Mouse (Mus musculus): ENCODE measurements around the gene Nhlrc2. TPM values are rescaled to one million over a fixed set of nuclear protein-coding genes. Genes with fewer than 3 reads are reported as not detected.

The Nhlrc2 gene
- 10.8 TPM for polyA plus RNA-seq (2014; fragmentation: Illumina TruSeq; extraction: RNeasy Lipid Tissue Mini Kit (QIAGEN cat#74804); ENCODE audit: low read depth, low replicate concordance)

GRCm38 (mm10) chr19:56548230-56549032 lies at the start of gene Nhlrc2:
Nhlrc2 (plus strand) TSS chr19:56548261.

DNA sequence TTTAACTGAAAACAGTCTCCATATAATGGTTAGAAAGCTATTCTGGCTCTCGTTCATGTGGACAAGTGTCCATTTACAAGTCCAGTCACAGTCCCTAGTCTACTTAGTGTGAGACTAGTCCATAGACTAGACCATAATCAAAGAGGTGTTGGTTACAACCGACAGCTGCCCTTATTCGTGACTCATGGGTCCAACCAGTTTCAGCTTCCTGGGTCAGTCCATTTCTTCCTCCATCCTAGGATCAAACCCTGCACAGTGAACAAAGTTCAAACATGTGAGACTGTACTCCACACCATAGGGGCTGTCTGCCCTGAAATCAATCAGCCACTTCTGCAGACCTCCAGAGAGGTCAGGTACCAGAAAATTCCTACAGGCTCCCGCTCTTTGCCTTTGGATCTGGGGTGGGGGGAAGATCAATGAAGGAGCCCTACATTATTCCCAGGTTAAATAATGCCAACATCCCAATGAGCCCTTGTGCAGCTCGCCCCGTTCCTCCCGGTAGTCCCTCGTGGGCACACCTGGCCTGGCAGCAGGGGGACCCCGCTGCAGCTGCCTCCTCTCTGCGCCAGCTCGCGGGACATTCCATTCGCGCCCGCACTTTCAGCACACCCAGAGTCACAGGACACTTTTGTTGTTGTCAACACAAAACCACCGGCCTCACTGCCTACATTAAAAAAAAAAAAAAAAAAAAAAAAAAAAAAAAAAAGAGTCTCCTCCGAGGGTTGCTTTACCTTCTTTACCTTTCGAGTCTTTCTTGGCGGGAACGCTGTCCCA lies 418 bp upstream of the Nhlrc2 start, which contains the start of gene Dclre1a:
Gene Dclre1a (minus strand): TSS at position 767 of the 774 bp plus-strand sequence.

Other genes with a start within 250 kb of the Nhlrc2 start
- gene Nrap, start 158.2 kb upstream of the Nhlrc2 start, polyA plus RNA-seq (2014; fragmentation: Illumina TruSeq; extraction: RNeasy Lipid Tissue Mini Kit (QIAGEN cat#74804); ENCODE audit: low read depth, low replicate concordance) = not detected
- 13.9 TPM for gene Casp7, start 151.1 kb upstream of the Nhlrc2 start, polyA plus RNA-seq (2014; fragmentation: Illumina TruSeq; extraction: RNeasy Lipid Tissue Mini Kit (QIAGEN cat#74804); ENCODE audit: low read depth, low replicate concordance)
- gene Plekhs1, start 86.6 kb upstream of the Nhlrc2 start, polyA plus RNA-seq (2014; fragmentation: Illumina TruSeq; extraction: RNeasy Lipid Tissue Mini Kit (QIAGEN cat#74804); ENCODE audit: low read depth, low replicate concordance) = not detected
- gene Dclre1a, start within 50 bp of the Nhlrc2 start, polyA plus RNA-seq (2014; fragmentation: Illumina TruSeq; extraction: RNeasy Lipid Tissue Mini Kit (QIAGEN cat#74804); ENCODE audit: low read depth, low replicate concordance) = 46.9 TPM
- gene Adrb1, start 173.9 kb downstream of the Nhlrc2 start, polyA plus RNA-seq (2014; fragmentation: Illumina TruSeq; extraction: RNeasy Lipid Tissue Mini Kit (QIAGEN cat#74804); ENCODE audit: low read depth, low replicate concordance) = 1.1 TPM